Mouse (Mus musculus) cortical plate, adult 2 months (tissue): ENCODE measurements around the gene Nbea. TPM values are rescaled to one million over a fixed set of nuclear protein-coding genes. Genes with fewer than 3 reads are reported as not detected.
A peak's percentile ranks its signal among the peaks of the same experiment; 100 is the strongest.

Experiments
- H3K27ac ChIP-seq: fragments of 200-500 bp; 2 replicates; pipeline ENCODE4 v1.5.1; 2012; ENCODE audit warnings: low read length, control low read depth, inconsistent platforms; ENCODE audit not compliant: insufficient read depth
- H3K4me1 ChIP-seq: fragments of 200-500 bp; 2 replicates; pipeline ENCODE4 v1.6.1; 2011; ENCODE audit warnings: low read length; ENCODE audit not compliant: control insufficient read depth, insufficient read depth
- H3K4me3 ChIP-seq: fragments of 200-500 bp; 2 replicates; pipeline ENCODE4 v1.5.1; 2011; ENCODE audit warnings: mild to moderate bottlenecking, low read length, control low read depth; ENCODE audit not compliant: insufficient read depth
- CTCF ChIP-seq: fragments of 200-500 bp; IDR thresholded peaks from 2 replicates; pipeline ENCODE4 v1.5.1; 2011; ENCODE audit warnings: mild to moderate bottlenecking, control low read depth, low read length; ENCODE audit not compliant: insufficient read depth; ENCODE audit errors: extremely low read depth
- POLR2A ChIP-seq: fragments of 200-500 bp; IDR thresholded peaks from 2 replicates; pipeline ENCODE4 v1.6.1; 2011; ENCODE audit warnings: mild to moderate bottlenecking, low read length, control low read depth; ENCODE audit not compliant: insufficient read depth; ENCODE audit errors: extremely low read depth
- polyA plus RNA-seq: library from polyadenylated mRNA; depleted of rRNA; stranded (reverse); fragments of >200 nt; gene quantifications from 2 replicates; pipeline ENCODE4 v1.2.3, GENCODE M21; 2012

The Nbea gene
- polyA plus RNA-seq, 1 experiment = 115 TPM

DNA sequence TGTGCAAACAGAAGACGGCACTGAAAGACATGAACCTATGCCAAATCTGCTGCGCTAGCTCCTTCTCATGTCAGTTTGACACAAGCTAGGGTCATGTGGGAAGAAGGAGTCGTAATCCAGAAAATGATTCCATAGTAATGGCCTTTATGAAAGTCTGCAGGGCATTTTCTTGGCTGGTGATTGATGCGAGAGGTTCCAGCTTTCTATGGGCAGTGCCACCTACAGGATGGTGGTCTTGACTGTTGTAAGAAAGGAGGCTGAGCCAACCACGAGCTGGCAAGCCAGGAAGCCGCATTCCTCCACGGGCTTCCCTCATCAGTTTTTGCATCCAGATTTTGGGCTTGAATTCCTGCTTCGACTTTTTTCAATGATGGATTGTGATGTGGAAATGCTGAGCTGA is 425.2 kb downstream of the Nbea start:
- no peak for TF ChIP-seq POLR2A
- TF ChIP-seq CTCF = no peak
- H3K4me1 ChIP-seq = peaks cover 8% of the 10 kb centered on the region
- H3K4me3 ChIP-seq = no peak overlapping the region
- H3K27ac ChIP-seq = no peak overlapping the region

DNA sequence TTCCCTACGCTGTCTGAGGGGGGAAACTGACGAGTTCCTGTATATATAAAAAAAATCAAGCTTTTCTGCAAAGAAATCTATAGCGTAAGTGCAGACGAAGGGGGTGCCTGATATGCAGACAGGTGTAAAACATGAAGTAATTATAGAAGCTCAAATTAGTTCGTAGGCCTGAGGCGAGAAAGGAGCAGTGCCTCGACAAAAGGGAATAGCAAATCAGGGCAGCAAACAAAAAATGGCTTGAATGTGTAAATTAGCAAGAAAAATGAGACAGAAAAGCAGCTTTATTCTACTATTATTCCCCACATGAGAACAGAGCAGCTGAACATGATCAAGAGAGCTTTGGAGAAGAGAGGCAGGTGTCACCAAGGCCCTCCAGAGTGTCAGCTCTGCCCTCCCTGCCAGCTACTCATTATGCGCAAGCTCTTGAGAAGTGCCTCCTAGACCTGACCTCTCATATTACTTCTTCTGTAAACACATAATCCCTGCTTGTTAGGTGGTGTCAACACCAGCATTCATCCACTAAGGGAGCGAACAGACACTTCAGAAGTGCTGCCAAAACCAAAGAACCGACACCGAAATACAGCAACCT is 426.8 kb downstream of the Nbea start:
- H3K4me1 ChIP-seq = peaks cover 8% of the 10 kb centered on the region
- H3K27ac ChIP-seq = no peak overlapping the region

DNA sequence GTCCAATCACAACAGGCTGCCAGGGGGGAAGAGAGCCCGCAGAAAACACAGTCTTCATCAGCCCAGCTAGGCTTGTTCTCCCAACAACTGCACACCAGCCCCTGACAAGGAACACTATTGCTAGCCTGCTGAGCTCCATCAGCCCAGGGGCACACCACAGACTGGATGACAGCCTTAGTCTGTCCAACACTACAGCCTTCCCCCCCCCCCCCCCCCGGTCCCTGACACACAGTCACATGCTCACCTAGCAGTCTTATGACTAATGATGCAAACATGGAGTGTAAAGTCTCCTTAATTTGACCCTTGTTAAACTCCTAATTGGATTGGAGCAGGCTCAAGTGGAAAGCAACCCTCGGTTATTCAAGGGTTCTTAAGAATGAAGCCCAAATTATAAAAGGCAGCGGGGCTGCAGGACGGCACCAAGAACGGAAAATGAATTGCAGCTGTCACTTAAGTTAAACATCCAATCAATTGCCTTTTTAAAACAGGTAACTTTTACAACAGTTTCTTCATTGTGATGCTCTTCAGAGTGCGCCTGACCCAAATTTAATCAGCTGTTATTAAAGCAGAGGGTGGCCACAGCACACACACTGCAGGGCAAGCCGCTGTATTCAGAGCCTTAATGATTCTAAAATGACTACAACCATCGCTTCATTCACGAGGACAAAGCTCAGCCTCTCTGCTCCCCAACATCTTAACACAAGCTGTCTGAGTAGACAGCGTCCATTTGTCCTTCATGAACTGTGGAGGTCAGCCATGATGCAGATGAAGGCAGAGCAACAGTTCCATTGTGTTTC is 427.5 kb downstream of the Nbea start:
- TF ChIP-seq CTCF (no peak), POLR2A (no peak)
- Histone ChIP-seq H3K4me3 (no peak overlapping the region), H3K4me1 (peaks cover 8% of the 10 kb centered on the region), H3K27ac (no peak overlapping the region)

More for the DNA sequence above, 426.8 kb downstream of the Nbea start:
- no peak overlapping the region for H3K4me3 ChIP-seq
- no peak for TF ChIP-seq CTCF
- TF ChIP-seq POLR2A = no peak

DNA sequence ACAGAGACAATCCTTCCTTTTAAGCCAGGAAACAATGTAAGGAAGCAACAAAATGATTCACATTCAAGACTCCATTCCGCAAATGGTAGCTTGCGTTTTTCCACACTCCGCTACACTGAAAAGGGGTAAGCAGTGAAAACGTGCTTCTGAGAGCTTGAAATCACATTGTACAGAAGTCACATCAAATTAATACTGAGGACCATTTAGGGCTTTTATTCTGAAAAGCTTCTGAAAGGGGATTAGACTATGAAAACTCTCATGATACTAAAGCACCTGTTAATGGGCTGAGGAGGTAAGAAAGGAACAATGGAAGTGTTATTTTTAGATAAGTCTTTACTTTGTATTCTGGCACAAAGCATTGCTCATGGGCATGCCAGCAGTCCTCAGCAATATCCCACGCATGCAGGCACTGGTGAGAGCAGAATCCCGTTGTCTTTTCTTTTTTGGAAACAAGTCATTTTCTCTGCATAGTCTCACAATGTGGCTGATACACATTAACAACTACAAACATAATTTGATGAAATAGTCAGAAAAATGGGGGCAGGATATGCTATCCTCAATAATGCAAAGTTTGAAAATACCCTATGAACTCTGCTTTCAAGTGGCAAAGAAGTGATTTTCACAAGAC is 428.4 kb downstream of the Nbea start:
- no peak overlapping the region for H3K4me3 ChIP-seq
- TF ChIP-seq CTCF (no peak), POLR2A (no peak)
- peaks cover 8% of the 10 kb centered on the region for H3K4me1 ChIP-seq
- H3K27ac ChIP-seq = no peak overlapping the region

DNA sequence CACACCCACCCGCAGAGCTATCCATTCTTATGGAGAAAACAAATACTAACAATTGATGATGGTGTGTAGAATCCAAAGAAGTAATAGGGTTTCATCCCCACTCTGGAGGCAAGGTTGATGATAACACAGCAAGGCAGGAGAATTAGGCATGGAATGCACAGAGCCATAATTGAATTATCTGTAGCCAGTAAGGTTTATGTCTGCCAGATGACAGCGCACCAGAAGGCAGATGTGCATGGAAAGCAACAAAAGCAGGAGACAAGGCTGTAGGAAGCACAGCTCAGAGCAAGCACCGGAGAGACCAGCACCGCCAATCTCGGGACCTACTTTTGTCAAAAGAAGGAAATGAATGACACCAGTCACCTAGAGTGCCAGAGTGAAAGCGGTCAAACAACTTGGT is 429.6 kb downstream of the Nbea start:
- peaks cover 8% of the 10 kb centered on the region for H3K4me1 ChIP-seq
- H3K27ac ChIP-seq = no peak overlapping the region
- no peak overlapping the region for H3K4me3 ChIP-seq
- TF ChIP-seq CTCF (no peak), POLR2A (no peak)

DNA sequence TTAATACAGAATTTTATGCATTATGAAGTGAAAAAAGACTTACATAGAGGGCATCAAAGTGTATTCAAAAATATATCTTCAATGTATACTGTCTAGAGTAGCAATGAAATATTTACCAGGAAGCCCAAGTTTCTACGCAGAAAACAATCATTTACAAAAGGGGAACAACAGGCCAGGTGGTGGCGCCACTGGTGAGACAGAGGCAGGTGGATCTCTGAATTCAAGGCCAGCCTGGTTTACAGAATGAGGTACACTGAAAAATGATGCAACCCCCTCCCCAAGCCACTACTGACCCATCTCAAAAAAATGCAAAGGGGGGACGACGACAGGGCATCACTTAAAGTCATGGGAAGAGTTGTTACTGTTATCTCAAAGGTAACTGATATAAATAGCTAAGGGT is 430.9 kb downstream of the Nbea start:
- no peak overlapping the region for H3K27ac ChIP-seq
- peaks cover 8% of the 10 kb centered on the region for H3K4me1 ChIP-seq
- TF ChIP-seq POLR2A = no peak
- 0 out of 2 replicates have a peak, but pooled peaks have one; percentile 2 for TF ChIP-seq CTCF
- H3K4me3 ChIP-seq = no peak overlapping the region

DNA sequence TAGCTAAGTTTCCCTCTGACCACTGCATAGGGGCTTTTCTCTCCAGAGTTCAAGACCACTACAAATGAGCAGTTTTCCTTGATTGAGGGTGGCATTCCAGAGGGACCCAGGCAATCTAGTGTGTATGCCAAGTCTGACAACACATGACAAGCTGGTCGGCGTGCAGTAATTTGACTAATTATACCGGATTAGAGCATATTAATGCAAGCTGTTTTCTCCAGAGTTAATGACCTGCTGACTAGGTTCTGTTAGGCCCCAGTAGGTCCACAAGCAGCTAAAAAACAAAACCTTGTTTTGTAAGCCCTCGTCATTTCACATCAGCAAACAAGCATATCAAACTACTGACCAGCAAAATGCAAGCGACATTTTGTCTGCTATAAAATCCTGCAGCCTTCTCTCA is 432.1 kb downstream of the Nbea start:
- peaks cover 5% of the 10 kb centered on the region for H3K4me1 ChIP-seq
- no peak for TF ChIP-seq CTCF
- no peak for TF ChIP-seq POLR2A
- H3K27ac ChIP-seq = no peak overlapping the region
- H3K4me3 ChIP-seq = no peak overlapping the region

DNA sequence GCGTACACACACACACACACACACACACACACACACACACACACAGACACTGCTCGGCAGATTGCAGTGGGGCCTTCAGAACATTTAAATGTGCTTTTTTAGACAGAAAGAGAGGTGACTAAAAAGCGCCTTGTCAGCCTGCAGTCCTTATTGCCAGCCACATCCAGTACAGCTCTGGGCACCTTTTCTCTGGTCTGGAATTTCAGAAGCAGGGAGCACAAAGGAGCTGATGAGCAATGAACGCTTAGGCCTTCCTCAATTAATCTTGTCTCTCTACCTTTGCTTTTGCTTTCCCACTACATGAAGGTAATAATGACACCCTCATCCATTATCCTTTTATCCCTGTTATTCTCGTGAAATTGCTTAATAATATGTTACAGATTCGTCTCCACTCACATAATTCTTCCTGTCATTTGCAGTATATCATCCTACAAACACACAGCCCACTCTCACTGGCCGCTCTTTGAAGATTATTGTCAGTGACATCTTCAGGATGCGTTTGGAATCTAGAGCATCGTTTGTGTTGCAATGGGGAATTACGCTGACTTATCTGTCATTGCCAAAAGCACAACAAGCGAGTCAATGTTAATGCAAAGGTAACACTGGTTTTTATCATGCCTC is 432.9 kb downstream of the Nbea start:
- H3K4me3 ChIP-seq = no peak overlapping the region
- H3K4me1 ChIP-seq = peaks cover 2% of the 10 kb centered on the region; the same call in 1 of the 2 replicates
- TF ChIP-seq POLR2A (no peak), CTCF (no peak)
- no peak overlapping the region for H3K27ac ChIP-seq

DNA sequence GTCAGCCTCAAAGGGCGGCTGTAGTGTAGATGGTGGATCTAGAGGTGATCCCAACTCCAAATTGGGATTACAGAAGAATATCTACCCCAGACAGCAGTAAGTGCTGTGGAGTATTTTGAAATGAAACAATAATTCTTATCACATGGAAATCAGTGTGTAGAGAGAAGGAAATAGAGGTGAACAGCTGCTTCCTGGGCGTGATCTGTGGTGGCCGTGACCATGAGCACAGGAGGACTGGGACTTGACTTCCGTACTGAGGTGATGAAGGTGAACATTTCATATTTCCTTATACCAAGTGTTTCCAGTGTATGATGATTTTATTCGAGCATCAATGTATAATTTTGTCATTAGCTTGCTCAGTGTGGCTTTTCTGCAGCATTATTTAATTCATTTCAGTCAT is 439.6 kb downstream of the Nbea start:
- Histone ChIP-seq H3K4me1 (peaks cover 4% of the 10 kb centered on the region), H3K4me3 (no peak overlapping the region), H3K27ac (no peak overlapping the region)
- TF ChIP-seq POLR2A (no peak), CTCF (no peak)

DNA sequence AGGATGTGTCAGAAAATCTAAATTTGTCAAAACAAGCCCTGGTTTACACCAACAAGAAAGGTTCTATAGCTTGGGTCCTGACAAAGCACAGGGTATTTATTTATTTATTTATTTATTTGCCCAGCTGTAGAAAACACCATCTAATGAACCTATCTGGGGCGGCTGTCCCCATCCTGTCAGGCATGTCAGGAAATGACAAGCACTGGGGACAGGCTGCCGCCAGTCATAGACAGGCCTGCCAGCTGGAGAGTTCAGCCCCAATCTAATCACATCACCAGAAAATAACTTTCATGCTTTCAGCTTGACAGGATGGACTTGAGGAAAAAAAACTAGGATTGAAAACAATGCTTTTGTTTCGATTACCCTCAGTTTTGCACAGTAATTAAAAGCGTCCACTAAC is 440.8 kb downstream of the Nbea start:
- H3K27ac ChIP-seq = no peak overlapping the region
- TF ChIP-seq CTCF (no peak), POLR2A (no peak)
- H3K4me1 ChIP-seq = peaks cover 4% of the 10 kb centered on the region
- H3K4me3 ChIP-seq = no peak overlapping the region
